Mouse (Mus musculus) skeletal muscle tissue, postnatal 0 days (tissue): ENCODE results near the gene Rufy4. TPM values are rescaled to one million over a fixed set of nuclear protein-coding genes. Genes with fewer than 3 reads are reported as not detected.

Experiments used
- polyA plus RNA-seq: library from polyadenylated mRNA; unstranded; fragments of >200 nt; fragmentation: Nextera tagmentation; extraction: Ambion mirVana; gene quantifications from 2 replicates; pipeline ENCODE4 v1.2.1, GENCODE M21; 2015

Gene Rufy4
- polyA plus RNA-seq, result 0.10 and 0.51 TPM in 2 replicates

DNA sequence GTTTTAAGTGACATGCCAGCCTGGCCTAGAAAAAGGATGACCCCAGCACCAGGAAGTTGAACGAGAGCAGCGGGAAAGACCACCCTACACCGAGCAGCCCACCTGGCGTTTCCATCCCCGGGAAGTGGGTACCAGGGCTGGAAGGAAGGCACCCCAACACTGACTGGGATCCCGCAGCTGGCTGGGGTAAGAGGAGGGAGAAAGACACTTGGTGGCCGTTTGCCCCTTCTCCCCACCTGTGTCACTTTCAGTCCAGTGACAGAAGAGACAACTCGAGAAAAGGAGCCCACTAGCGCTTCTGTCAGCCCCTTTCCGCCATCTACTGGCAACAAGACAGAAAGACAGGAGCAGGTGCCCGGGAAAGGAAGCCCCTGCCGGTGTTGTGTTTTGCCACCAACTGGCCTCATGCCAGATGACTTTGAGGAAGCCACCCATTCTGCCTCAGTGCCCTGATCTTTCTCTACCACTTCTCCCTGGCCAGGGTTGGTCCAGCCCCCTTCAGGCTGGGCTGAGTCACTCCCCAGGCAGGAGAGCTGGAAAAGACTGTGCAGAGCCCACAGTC is at the start of gene Rufy4:
TSS of gene Rufy4 (plus strand) at position 551 of the 562 bp plus-strand sequence.

GRCm38 (mm10) chr1:74124021-74124981 is 1.0 kb upstream of the Rufy4 start, which contains the start of gene Tns1:
Gene Tns1 (minus strand): TSS chr1:74124449.

DNA sequence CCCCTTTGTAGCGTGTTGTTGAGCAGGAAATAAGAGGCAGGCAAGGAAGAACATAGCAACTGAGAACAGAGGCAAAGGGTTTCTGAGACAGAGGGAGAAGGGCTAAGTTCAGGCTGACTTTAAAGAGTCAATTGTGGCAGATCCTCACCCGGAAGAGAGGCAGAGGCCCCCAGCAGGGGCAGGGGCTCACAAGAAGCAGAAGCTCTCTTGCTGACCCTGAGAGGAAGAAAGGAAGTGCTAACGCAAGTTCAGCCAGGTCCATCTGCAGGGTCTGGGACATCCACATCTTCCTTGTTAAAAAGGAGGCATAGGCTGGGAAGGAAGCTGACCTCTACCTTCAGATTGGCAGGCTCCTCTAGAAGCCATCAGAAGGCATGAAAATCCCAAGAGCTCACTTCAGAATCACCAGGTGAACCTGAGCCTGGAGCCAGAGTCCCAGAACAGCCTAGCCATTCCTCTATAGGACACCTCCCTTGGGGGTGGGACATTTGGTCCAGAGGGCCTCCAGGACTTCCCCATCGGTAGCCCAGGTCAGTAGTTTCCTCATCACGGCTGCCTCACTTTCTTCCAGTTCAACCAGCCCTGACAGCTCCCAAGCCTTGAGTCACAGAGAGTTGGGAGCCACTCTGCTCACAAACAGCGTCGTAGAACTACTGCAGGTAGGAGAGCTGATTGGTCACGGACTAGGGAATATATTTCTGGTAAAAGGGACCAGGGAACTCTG is 28.3 kb downstream of the Rufy4 start, which contains the start of gene Cxcr2:
TSS of gene Cxcr2 (plus strand) at position 529 of the 724 bp plus-strand sequence.

DNA sequence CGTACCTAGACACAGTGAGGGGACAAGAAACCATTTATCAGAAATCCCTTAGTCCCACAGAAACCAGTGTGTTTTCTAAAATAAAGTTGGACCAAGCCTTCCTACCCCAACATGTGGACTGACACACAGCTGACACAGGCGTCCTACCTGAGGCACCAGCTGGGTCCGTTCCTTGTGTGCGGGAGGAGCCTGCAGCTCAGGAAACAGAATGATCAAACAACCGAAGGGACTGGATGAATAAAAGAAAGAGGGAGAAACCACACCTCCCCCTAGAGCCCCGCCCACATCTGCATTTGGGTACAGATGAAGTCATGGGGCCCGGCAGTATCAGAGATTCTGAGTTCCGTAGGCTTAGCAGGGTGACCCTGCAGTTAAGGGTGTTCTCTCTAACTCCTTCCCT is 69.1 kb downstream of the Rufy4 start, which contains the start of gene Cxcr1:
TSS of gene Cxcr1 (minus strand) at position 187 of the 400 bp plus-strand sequence.

Other genes with a start within 250 kb of the Rufy4 start
- gene Tns1, start 1.1 kb upstream of the Rufy4 start, polyA plus RNA-seq, result 72.8 and 77.0 TPM in 2 replicates
- 0.15 and 0.21 TPM in 2 replicates for gene Cxcr2, start 28.4 kb downstream of the Rufy4 start, polyA plus RNA-seq
- not detected in 2 replicates for gene Cxcr1, start 69.1 kb downstream of the Rufy4 start, polyA plus RNA-seq
- gene Arpc2, start 110.5 kb downstream of the Rufy4 start, polyA plus RNA-seq, result 211 and 255 TPM in 2 replicates
- 0.13 TPM in 1 of 2 replicates, not detected in the other for gene Gpbar1, start 153.0 kb downstream of the Rufy4 start, polyA plus RNA-seq
- 152 and 164 TPM in 2 replicates for gene Aamp, start 159.2 kb downstream of the Rufy4 start, polyA plus RNA-seq
- 167 and 186 TPM in 2 replicates for gene Pnkd, start 159.4 kb downstream of the Rufy4 start, polyA plus RNA-seq
- gene Tmbim1, start 180.1 kb downstream of the Rufy4 start, polyA plus RNA-seq, result 62.1 and 64.5 TPM in 2 replicates
- 0.60 and 0.67 TPM in 2 replicates for gene Catip, start 236.6 kb downstream of the Rufy4 start, polyA plus RNA-seq
- 2.5 and 4.1 TPM in 2 replicates for gene Slc11a1, start 249.7 kb downstream of the Rufy4 start, polyA plus RNA-seq